Mouse (Mus musculus) embryonic stem cell, embryonic (primary cell): ENCODE results near the gene Tas2r129.
"Not testable (repeated sequence)": the region's sequence is repeated elsewhere in the genome, so short reads cannot be mapped to it uniquely, and the experiment has no call there.

ENCODE experiments used
- CTCF ChIA-PET, 4 experiments: fragments of 300-600 bp in 2 of 4; fragments of 350-600 bp in 2 of 4; sonication (Branson Sonifier 250); formaldehyde crosslinking; loops; one replicate each; lab custom pipeline; 2022; ENCODE audit warnings: inconsistent platforms in 2 of 4; lab: Charles Lee
- POLR2A ChIA-PET, 4 experiments: fragments of 300-600 bp in 2 of 4; fragments of 350-600 bp in 2 of 4; sonication (Branson Sonifier 250); formaldehyde crosslinking; loops; one replicate each; lab custom pipeline; 2022; ENCODE audit warnings: antibody characterized with exemption in 4 of 4, inconsistent platforms in 1 of 4; lab: Charles Lee

The Tas2r129 gene

DNA sequence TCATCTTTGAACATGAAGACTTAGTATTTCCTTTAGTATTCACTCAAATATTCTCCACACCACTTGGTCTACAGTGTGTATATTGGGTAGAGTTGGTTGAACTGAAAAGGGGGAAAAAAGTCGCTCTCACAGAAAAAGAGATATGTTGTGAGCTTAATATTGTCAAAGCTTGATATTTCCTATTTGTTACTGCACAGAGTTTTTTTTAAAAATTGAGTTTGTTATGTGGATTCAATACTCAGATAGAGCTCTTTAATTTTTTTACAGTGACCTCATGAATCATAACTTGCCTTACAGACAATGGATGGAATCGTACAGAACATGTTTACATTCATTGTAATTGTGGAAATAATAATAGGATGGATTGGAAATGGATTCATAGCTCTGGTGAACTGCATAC, at the start of gene Tas2r129:
Gene Tas2r129 (plus strand): TSS at position 301 of the 400 bp plus-strand sequence.
- ChIA-PET POLR2A (no interaction called here), CTCF (no interaction called here)

DNA sequence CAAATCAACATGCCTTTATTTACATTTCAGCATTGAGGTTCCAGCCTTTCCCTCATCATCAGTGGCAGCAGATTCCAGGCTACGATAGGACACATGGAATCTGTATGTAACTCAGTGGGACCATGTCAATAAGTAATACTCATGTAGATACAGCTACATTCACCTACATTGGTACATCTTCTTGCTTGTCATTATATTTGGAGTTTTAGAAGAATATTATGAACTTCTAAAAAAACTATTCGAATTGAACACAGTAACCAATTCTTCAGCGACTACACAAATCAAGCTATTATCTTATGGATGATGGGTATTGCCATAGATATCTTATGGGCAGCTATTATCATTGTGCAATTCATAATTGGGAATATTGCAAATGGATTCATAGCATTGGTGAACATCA, 41.6 kb upstream of the Tas2r129 start, which contains the start of gene Tas2r125:
Gene Tas2r125 (plus strand): TSS at position 301 of the 400 bp plus-strand sequence.
- POLR2A ChIA-PET = no interaction called here

DNA sequence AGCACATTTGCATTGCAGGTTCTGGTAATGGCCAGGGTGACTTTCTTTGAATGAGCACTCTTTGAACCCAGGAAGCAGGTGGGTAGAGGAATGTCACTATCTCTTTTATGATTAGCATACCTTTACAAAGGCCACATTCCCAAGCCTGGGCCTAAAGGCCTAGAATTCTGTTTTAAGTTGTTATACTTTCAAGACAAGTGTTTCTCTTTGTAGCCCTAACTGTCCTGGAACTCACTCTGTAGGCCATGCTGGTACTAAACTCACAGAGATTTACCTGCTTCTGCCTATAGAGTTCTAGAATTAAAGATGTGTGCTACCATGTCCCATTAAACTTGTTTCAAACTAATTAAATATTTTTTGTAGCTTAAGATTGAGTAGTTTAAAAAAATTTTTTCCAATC, 9.5 kb upstream of the Tas2r129 start:
- POLR2A ChIA-PET, CTCF ChIA-PET: not testable (repeated sequence)

More for the DNA sequence above, 41.6 kb upstream of the Tas2r129 start, which contains the start of gene Tas2r125:
- CTCF ChIA-PET = no interaction called here

GRCm38 (mm10) chr6:132957819-132958218, 6.9 kb downstream of the Tas2r129 start, which contains the start of gene Tas2r131:
TSS of gene Tas2r131 (minus strand) at chr6:132957919.
- ChIA-PET CTCF (no interaction called here), POLR2A (no interaction called here)

GRCm38 (mm10) chr6:132980865-132981264, 30.0 kb downstream of the Tas2r129 start, which contains the start of gene Tas2r109:
TSS of gene Tas2r109 (minus strand) at chr6:132980965.
- POLR2A ChIA-PET = no interaction called here
- CTCF ChIA-PET = no interaction called here
